Comparison of ENCODE assay signal across 8 mouse cellular contexts in genomic region chr17:35513886-35514285, GRCm38 (mm10). TPM values are rescaled to one million over a fixed set of nuclear protein-coding genes. Genes with fewer than 3 reads are reported as not detected.
DNase-seq lines count a peak whose midpoint lies in the region; ATAC-seq and TF ChIP-seq lines count a peak whose summit lies in the region.

No protein-coding gene starts in this region.

- DNase-seq in left cerebral cortex, adult 18-20 months (ENCODE audit: low spot score in 2 of 2): peak; percentile 52 to 79
- DNase-seq in left cerebral cortex, adult 11 months (ENCODE audit: low spot score): no peak
- DNase-seq in brain, embryonic 14.5 days (ENCODE audit: low read depth): peak; percentile 61
- peak; percentile 83 for DNase-seq in kidney, adult 18-20 months
- peak; percentile 55 for DNase-seq in liver, adult 2 months (ENCODE audit: extremely low read depth, low read depth, low spot score)
- peak; percentile 29 for DNase-seq in ovary, adult 18-20 months (ENCODE audit: low spot score)
- DNase-seq in thymus, postnatal 14 days: peak; percentile 86

- no peak overlapping the region for H3K27ac ChIP-seq in forebrain, embryonic 13.5 days
- no peak overlapping the region for H3K27ac ChIP-seq in liver, adult 2 months (replicated peaks; ENCODE audit: insufficient read depth, low read depth, low read length)

- no peaks in the 10 kb centered on the region for H3K9me3 ChIP-seq in forebrain, embryonic 13.5 days (replicated peaks)

- 0 out of 2 replicates have a peak, but pooled peaks cover 2% of the 10 kb centered on the region for H3K36me3 ChIP-seq in forebrain, embryonic 13.5 days (ENCODE audit: poor library complexity, severe bottlenecking)
- no peaks in the 10 kb centered on the region for H3K36me3 ChIP-seq in liver, adult 2 months (ENCODE audit: control insufficient read depth, insufficient read depth, low read length)

- peaks cover 36% of the 10 kb centered on the region for H3K4me1 ChIP-seq in forebrain, embryonic 13.5 days
- peaks cover 4% of the 10 kb centered on the region for H3K4me1 ChIP-seq in liver, adult 2 months (ENCODE audit: control insufficient read depth, insufficient read depth, low read length)

- no peaks in the 10 kb centered on the region for H3K79me2 ChIP-seq in liver, adult 2 months (ENCODE audit: control insufficient read depth, insufficient read depth, low read length)

- peaks cover 4% of the 10 kb centered on the region; the same call in 1 of the 2 replicates for H3K27me3 ChIP-seq in forebrain, embryonic 13.5 days
- H3K27me3 ChIP-seq in liver, adult 2 months (ENCODE audit: control insufficient read depth, insufficient read depth, low read length): no peaks in the 10 kb centered on the region

- no peak for TF ChIP-seq POLR2A in brain, embryonic 14.5 days (IDR thresholded peaks at IDR 0.05; ENCODE audit: borderline replicate concordance, extremely low read depth, insufficient read depth, insufficient read length, poor library complexity, severe bottlenecking)
- TF ChIP-seq POLR2A in liver, adult 2 months (IDR thresholded peaks at IDR 0.05; ENCODE audit: extremely low read depth, insufficient read depth, low read length): no peak

- H3K4me2 ChIP-seq in forebrain, embryonic 13.5 days: peak overlapping the region; percentile 72

- no peak for ATAC-seq in forebrain, embryonic 13.5 days

- 17% methylated on average over 2 of the region's 2 CpGs for WGBS in forebrain, embryonic 13.5 days
- 31% methylated on average over 2 of the region's 2 CpGs for WGBS in liver, adult 2 months

- TF ChIP-seq CTCF in brain, embryonic 14.5 days (IDR thresholded peaks at IDR 0.05; ENCODE audit: borderline replicate concordance, extremely low read depth, insufficient read depth, insufficient read length): peak; percentile 73
- peak; percentile 73 for TF ChIP-seq CTCF in liver, adult 2 months (IDR thresholded peaks at IDR 0.05; ENCODE audit: low read depth, low read length)

- 0 out of 2 replicates have a peak overlapping the region, but pooled peaks have one; percentile 59 for H3K4me3 ChIP-seq in forebrain, embryonic 13.5 days
- H3K4me3 ChIP-seq in liver, adult 2 months (ENCODE audit: insufficient read depth, low read depth, low read length): no peak overlapping the region

- 0 out of 2 replicates have a peak overlapping the region, but pooled peaks have one; percentile 68 for H3K9ac ChIP-seq in forebrain, embryonic 13.5 days
- H3K9ac ChIP-seq in liver, adult 2 months (ENCODE audit: low read depth, low read length): no peak overlapping the region

RNA-seq across cellular contexts. Expression of gene Tcf19, which starts 2.7 kb away (rescaled TPM):
- 10 to 100 TPM; 10.1 to 13.7 TPM for total RNA-seq in left cerebral cortex, adult 18-20 months (2021)
- polyA plus RNA-seq in brain, embryonic 14.5 days (2012; rRNA removed): 17.4 and 33.8 TPM in 2 replicates
- 54.4 and 55.5 TPM in 2 replicates for polyA plus RNA-seq in forebrain, embryonic 13.5 days (2015; fragmentation: Nextera tagmentation; extraction: Ambion mirVana)
- 1.9 and 4.0 TPM in 2 replicates for total RNA-seq in liver, adult 2 months (2014; rRNA removed)
- 2.7 and 3.1 TPM in 2 replicates for polyA plus RNA-seq in liver, adult 2 months (2012; rRNA removed)

RNA-seq across cellular contexts. Expression of gene Cchcr1, which starts 3.0 kb away (rescaled TPM):
- 10 to 100 TPM; 14.2 to 16.2 TPM for total RNA-seq in left cerebral cortex, adult 18-20 months (2021)
- 11.5 and 18.4 TPM in 2 replicates for polyA plus RNA-seq in brain, embryonic 14.5 days (2012; rRNA removed)
- polyA plus RNA-seq in forebrain, embryonic 13.5 days (2015; fragmentation: Nextera tagmentation; extraction: Ambion mirVana): 11.7 and 13.8 TPM in 2 replicates
- total RNA-seq in liver, adult 2 months (2014; rRNA removed): 1.4 and 1.9 TPM in 2 replicates
- 1.9 and 2.1 TPM in 2 replicates for polyA plus RNA-seq in liver, adult 2 months (2012; rRNA removed)

RNA-seq across cellular contexts. Expression of gene Pou5f1, which starts 8.1 kb away (rescaled TPM):
- total RNA-seq in left cerebral cortex, adult 18-20 months (2021): not detected
- polyA plus RNA-seq in brain, embryonic 14.5 days (2012; rRNA removed): 0.06 TPM in 1 of 2 replicates, not detected in the other
- not detected in 2 replicates for polyA plus RNA-seq in forebrain, embryonic 13.5 days (2015; fragmentation: Nextera tagmentation; extraction: Ambion mirVana)
- total RNA-seq in liver, adult 2 months (2014; rRNA removed): not detected in 2 replicates
- not detected in 2 replicates for polyA plus RNA-seq in liver, adult 2 months (2012; rRNA removed)

RNA-seq across cellular contexts. Expression of gene Psors1c2, which starts 19.1 kb away (rescaled TPM):
- under 1 TPM; 0.44 to 0.84 TPM for total RNA-seq in left cerebral cortex, adult 18-20 months (2021)
- polyA plus RNA-seq in brain, embryonic 14.5 days (2012; rRNA removed): 0.98 and 1.2 TPM in 2 replicates
- 1.4 and 2.1 TPM in 2 replicates for polyA plus RNA-seq in forebrain, embryonic 13.5 days (2015; fragmentation: Nextera tagmentation; extraction: Ambion mirVana)
- not detected in 2 replicates for total RNA-seq in liver, adult 2 months (2014; rRNA removed)
- polyA plus RNA-seq in liver, adult 2 months (2012; rRNA removed): not detected in 2 replicates

RNA-seq across cellular contexts. Expression of gene Cdsn, which starts 38.0 kb away (rescaled TPM):
- 1 to 10 TPM in 1 of 2 experiments, under 1 TPM in 1; 1.00 to 1.7 TPM for total RNA-seq in left cerebral cortex, adult 18-20 months (2021)
- 0.06 and 0.18 TPM in 2 replicates for polyA plus RNA-seq in brain, embryonic 14.5 days (2012; rRNA removed)
- not detected in 2 replicates for polyA plus RNA-seq in forebrain, embryonic 13.5 days (2015; fragmentation: Nextera tagmentation; extraction: Ambion mirVana)
- total RNA-seq in liver, adult 2 months (2014; rRNA removed): not detected in 2 replicates
- polyA plus RNA-seq in liver, adult 2 months (2012; rRNA removed): not detected in 2 replicates
